Mouse (Mus musculus) retina, postnatal 7 days (tissue): Measurements from ENCODE around the gene Pole3.

Experiments
- DNase-seq: peaks from one replicate; pipeline ENCODE4 v3.0.0-alpha.2; 2012; ENCODE audit warnings: low read depth, low spot score

Gene Pole3

DNA sequence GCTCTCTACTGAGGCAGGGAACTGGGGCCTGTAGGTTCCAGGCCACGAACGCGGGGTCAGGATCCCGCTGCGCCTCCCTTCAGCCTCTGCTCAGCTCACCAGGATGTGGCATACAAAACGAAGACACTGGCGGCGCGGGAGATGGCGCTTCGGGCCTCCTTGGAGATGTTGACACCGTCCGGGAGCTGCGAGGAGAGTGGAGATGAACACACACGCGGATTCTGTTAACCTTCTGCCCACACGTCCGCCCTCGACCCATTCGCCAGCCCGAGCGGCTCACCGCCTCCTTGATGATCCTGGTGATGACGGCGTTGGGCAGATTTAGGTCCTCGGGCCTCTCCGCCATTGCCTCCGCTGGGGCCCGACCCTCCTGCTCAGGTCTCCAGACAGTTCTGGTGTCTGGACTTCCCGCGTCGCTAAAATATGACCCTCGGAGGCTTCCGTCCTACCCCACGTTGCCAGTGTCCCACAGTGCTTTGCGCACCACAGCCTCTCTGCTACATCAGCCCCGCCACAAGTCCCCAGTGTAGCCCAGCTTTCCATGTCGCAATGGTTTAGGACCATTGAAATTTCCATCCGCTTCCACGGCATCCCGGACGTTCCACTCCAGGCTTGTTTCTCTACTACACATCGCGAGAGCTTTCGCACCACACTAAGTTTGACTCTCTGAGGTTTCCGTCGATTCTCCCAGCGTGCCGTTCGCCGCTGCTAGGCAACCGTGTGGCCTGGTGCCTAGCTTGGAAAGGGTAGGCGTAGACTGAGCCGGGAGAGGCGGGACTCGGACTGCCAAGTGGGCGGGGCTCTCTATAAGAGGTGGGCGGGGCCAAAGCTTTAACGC is at the start of gene Pole3, which contains the start of gene 4933430I17Rik:
Gene Pole3, minus strand, starts transcription at position 418 of the 838 bp plus-strand sequence.
Gene 4933430I17Rik, plus strand, starts transcription at position 719 of the 838 bp plus-strand sequence.
- DNase-seq: peak; percentile 100

DNA sequence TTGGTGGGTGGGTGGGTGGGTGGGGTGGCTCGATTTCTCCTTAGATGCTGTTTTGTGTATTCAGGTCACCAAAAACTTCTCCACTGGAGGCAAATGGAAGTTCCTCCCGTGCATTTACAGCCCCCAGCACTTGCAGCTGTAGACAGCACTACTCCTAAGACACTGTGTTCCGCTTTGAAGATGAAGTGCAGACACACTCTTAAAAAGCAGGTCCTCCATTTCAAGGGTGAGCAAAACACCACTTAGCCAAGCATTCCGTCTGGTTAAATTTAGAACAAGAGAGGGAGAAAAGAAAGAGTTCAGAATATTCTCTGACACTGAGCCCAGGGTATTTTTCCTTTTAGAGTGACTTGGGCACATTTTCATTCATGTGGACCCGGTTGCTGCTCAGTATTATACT is 45.2 kb upstream of the Pole3 start:
- DNase-seq: no peak

DNA sequence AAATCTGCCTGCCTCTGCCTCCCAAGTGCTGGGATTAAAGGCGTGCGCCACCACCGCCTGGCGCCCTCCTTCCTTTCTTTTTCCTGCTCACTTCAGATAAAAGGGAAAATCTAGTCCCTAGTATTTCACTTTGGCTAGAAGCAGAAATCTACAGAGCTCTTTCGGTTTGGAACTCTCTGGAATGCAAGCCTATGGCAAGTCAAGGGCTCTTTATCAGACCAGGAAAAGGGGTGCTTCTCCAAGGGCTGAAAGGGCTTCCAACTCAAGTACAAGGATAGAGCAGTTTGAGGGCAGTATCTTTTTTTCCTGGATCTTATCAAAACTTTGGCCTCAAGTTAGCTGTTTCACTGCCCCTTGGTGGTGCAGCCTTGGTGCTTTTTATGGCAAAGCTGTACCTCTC is 44.7 kb upstream of the Pole3 start:
- no peak for DNase-seq

DNA sequence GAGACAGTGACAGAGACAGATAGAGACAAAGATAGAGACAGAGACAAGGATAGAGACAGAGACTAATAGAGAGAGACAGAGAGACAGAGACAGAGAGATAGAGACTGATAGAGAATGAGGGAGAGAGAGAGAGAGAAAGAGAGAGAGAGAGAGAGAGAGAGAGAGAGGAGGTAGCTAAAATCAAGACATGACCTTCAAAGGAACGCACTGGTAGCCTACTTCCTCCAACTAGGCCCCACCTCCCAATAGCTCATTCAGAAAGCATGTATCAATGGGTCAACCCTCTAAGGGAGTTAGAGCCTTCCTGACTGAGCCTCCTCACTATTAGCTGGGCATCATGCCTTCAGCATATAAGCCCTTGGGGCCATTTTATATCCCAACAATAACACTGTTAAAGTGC is 43.5 kb upstream of the Pole3 start:
- no peak for DNase-seq

DNA sequence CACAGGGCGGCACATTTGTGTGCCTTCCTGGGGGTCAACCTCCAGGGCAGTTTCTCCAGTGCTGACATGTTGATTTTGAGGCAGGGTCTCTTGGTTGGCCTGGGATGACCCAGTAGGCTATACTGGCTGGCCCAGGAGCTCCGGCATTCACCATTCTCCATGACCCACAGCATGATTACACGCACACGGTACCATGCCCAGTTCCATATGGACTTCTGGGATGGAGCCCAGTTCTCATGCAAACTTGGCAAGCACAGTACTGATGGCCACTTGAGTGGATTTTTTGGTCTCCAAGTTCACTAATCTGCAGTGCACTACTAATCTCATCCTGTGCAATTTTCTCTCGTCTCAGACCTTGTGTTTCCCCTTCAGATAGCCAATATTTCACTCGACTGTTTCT is 42.8 kb upstream of the Pole3 start:
- DNase-seq: no peak

DNA sequence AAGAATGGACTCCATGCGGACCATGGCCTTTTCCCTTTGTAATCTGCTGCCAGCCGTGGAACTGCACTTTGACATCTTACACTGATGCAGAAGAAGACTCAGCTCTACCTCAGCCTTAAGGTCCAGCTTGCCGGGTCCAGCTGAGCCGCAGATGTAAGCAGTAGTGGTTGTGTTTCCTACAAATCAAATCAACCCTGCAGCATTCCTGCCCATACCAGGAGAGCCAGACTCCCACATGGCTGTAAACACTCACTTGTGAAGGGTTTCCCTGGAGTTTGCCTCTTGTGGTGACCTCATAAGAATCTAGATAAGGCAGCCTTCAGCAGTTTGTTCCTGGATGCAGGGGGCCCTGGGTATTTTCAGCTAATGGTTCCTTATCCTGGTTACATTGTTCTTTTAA is 41.7 kb upstream of the Pole3 start:
- no peak for DNase-seq

DNA sequence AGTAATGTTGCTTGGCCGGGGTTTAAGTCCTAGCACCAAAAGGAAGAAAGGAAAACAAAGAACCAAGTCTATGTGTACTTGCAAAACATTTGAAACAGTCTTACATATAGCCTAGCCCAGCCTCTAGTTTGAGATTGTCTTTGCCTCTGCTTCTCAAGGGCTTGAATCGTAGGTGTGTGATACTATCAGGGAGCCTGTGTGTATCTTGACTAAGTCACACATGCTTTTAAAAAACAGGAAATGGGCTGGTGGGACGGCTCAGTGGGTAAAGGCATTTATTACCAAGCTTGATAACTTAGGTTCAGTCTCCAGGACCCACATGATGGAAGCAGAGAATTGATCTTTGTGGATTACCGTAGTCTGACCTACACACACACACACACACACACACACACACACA is 37.1 kb upstream of the Pole3 start:
- DNase-seq: no peak

DNA sequence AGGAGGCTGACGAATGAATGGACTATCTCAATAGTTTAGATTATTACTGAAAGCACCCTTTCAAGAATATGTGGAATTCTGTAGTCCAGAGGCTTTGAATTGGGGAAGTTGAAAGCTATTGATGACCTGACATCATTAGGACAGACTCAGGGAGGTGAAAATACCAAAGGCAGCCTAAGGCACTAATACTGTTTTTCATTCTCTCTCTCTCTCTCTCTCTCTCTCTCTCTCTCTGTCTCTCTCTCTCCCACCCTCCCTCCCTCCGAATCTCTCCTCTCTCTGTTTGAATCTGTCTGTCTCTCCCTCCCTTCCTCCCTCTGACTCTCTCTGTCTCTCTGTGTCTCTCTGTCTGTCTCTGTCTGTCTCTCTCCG is 36.7 kb upstream of the Pole3 start:
- no peak for DNase-seq

DNA sequence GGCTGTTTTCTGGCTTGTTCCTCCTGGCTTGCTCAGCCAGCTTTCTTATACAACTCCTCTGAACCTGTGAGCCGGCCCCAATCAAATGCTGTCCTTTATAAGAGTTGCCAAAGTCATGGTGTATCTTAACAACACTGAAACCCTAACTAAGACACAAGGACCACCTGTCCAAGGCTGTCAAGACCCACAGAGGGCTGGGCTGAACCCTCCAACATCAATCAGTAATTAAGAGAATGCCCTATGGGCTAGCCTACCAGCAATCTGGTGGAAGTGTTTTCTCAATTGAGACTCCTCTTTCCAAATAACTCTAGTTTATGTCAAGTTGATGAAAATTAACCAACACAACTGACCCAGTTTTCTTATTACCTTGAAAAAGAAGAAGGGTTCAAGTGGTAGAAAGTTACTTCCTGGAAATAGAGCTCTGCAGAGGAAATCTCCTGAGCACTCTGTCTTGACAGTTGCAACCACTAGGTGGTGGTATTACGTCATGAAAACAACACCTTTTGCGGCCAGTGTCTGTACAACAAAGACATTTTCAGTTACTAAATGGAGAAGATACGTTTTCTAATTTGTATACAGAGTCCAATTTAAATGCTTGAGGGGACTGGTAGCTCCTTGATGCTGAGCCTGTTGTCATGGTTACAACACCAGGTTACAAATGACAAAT is 36.2 kb upstream of the Pole3 start:
- DNase-seq: peak; percentile 67

DNA sequence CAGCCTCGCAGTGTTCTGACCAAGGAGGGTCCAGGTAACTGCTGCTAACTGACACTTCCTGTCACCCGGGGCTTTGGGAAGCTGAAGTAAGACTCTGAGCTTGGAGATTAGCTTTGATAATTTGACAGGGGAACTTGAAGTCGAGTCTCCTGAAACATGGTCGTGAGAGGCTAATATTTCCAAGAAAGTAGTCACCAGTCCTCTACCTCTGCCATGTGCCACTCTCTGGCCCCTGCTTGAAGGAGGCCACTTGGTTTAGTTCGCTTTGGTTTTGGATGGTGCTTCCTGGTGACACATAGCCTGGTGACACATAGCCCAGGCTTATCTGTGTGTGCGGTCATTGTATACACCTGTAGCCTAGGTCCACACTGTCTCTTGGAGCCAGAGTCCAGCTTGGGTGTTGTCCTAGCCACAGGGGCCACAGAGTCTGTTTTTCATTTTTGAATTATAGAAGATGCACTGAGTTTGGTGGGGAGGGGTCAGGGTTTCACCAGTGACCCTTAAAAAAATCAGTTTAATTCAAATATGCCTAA is 35.0 kb upstream of the Pole3 start, which contains the start of gene Rgs3:
Gene Rgs3, plus strand, starts transcription at position 51 of the 533 bp plus-strand sequence.
- no peak for DNase-seq

DNA sequence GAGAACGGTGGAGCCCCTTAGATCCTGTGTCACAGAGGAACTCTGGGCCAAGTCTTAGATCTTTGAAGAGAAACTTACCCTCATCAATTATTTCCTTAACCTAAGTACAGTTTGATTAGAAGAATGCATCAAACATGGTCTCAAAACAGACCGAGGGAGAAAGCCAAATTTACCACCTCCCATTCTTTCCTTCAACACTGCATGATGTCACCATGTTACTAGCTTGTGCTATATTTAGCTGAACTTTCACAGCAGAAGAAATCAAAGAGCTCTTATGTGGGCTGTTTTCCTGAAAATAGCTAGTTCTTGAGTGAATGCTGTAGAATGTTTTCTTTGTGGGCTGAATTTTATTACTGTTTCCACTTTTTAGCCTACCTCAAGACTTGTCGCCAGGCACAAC is 32.6 kb upstream of the Pole3 start:
- DNase-seq: no peak

DNA sequence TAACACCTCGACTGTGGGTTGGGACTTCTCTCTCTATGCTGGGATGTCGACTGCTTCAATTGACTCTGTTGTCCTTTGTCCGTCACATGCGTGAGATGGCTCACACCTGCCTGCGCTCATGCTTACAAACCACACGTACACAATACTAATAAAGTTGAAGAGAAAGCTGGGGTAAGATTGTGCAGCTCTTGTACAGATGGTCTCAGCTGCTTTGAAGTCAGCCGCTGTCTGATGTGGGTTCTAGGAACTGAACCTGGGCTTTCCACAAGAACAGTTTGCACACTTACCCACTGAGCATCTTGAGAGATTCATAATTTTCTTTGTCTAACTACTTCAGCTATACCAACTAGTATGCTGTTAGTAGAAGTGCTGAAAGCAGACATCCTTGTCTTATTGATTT is 27.1 kb upstream of the Pole3 start:
- no peak for DNase-seq

DNA sequence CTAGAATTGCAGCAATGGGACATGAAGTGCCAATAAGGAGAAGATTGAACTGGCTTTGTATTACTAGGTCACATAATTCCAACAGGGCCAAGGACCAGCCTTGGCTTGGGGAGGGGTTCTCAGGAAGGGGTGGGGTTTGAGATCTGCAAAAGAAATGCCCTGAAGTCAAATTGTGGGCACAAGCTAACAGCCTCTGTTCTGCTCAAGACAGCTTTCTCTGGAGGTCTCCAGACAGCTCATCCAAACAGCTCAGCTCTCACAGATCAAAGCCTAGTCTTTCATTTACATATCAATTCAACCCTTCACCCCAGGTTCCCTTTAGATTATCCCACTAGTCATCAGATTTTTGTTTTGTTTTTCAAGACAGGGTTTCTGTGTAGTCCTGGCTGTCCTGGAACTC is 19.9 kb upstream of the Pole3 start:
- DNase-seq: no peak

DNA sequence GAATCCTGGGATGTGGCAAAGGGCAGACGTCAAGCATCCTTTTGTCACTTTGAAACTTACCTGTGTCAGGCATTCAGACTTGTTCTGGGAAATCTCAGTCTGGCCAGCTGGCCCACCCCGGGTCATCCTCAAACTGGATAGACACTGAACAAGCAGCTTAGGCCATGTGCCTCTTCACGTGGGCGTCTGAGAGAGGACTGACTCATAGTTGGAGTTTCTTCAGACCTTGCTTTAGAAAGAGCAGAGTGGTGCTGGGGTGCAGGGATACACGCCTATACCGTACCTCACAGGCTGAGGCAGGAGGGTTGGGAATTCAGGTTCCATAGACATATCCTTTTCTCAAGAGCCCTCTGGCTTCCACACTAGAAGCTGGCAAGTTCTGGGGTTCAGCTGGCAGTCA is 18.9 kb upstream of the Pole3 start:
- no peak for DNase-seq

DNA sequence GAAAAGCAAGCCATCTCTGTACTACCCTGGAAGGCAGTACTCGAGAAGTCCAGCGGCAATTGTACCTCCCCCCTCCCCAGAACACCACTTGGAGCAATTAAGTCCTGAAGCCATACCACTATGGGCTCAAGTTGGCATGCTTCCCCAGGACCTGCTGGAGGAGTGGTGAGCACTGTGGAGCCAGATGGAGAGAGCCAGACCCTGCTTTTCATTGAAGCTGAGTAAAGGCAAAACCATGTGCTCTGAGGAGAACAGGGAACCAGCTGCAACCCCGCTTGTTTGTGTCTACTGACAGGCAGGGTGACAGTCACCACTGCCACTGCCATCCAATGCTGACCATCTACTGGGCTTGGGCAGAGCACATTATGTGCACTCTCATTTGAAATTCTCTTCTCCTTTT is 16.9 kb upstream of the Pole3 start:
- no peak for DNase-seq

DNA sequence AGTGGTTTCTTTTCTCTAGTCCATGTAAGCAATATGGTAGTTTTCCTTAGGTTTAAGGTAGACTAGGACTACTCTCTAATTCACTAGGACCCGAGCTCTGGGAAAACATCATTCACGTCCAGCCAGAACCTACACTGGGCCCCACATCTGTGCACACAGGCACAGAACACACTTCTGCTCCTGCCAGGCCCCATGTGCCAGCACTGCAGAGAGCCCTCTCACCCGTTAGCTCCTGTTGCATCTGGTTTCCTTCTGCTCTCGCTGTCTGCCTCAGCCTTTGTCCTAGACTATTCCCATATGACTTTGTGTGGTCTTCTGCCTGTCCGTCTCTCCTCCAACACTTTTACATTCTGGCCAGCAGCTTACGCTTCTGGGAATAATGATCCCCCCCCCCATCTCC is 8.9 kb upstream of the Pole3 start:
- DNase-seq: no peak

DNA sequence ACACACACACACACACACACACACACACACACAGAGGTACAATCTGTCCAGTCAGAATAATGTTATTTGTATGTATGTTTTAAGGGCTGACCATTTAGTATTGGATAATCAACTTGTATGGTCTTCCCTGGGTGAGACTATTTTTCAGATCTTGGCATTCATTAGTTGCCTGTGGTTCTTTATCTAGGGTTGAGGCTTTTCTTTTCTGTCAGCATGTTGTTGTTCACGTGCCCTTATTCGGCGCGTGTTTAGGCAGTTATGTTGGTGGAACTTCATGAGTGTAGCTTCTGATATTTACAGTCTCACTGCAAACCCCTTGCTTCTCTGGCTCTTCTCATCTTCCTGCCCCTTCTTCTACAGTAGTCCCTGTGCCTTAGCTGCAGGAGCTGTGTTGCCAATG is 2.8 kb upstream of the Pole3 start:
- no peak for DNase-seq

DNA sequence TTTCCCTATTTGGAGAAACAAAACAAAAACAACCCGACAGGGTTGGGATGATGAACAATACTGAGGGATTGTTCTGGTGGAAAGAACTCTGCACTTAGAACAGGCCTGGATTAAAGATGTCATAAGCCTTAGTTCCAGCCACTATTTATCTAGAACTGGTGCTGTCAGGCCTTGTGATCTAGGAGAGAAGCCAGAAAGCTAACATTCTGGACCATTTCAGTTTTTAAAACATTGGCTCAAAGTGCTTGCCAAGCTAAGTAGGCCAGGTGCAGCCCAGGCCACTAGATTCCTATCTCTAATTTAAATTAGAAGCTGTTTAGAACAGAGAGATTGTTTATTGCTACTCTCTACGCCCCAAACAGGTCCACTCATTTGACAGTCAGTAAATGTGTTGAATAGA is 1.4 kb upstream of the Pole3 start:
- no peak for DNase-seq

DNA sequence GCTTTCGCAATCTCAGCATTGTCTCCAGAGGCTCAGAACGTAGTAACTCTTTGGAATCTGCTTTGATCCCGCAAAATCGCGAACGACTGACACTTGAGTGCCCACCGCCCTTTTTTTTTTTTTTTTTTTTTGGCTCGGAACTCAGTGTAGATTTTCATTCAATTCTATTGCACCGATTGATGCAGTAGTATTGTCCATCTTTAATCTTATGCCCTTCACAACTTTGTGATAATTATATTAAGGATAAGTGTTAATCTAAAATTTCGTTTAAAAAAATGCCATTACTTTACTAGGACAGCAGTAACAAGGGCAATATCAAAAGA is 582 bp upstream of the Pole3 start:
- no peak for DNase-seq

DNA sequence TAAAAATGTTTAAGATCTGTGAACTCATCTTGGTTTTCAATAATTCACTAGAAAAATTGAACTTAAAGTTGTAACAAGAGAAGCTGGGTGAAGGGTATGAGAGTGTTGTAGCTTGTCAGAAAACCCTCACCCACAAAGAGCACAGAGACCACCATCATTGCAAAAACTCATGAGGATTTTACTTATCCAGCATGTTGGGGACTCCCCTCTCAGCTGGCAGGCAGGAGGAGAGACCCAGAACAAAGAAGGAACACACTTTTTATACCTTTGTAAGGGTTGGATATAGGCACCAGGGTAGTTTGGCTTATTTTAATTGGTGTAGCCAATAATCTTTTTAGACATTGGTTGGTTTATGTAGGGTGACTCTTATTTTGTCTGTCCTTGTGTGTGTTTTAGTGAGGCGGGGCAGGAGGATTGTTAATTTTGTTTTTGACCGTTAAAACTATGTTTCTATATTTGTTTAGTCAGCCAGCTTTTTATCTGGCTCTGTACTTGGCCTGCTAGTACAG is 3.9 kb downstream of the Pole3 start:
- DNase-seq: no peak

DNA sequence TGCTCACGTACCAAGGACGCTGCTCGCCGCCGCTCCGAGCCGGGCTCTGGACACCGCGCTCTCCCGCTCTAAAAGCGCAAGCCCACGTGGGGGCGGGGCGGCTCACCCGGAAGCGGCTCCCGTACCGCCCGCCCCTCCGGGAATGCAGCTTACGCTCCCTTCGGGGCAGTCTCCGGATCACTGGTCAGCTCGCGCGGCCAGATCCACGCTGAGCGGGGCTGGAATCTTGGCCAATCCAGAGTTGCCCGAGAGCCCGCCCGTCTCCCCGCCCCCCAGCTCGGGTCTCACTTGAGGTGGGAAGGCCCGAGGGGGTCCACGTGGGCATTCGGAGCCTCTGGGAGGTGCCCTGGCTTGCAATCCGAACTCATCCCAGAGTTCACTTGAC is 5.0 kb downstream of the Pole3 start, which contains the start of gene Alad:
Gene Alad, minus strand, starts transcription at position 70 of the 385 bp plus-strand sequence.
- peak; percentile 76 for DNase-seq

DNA sequence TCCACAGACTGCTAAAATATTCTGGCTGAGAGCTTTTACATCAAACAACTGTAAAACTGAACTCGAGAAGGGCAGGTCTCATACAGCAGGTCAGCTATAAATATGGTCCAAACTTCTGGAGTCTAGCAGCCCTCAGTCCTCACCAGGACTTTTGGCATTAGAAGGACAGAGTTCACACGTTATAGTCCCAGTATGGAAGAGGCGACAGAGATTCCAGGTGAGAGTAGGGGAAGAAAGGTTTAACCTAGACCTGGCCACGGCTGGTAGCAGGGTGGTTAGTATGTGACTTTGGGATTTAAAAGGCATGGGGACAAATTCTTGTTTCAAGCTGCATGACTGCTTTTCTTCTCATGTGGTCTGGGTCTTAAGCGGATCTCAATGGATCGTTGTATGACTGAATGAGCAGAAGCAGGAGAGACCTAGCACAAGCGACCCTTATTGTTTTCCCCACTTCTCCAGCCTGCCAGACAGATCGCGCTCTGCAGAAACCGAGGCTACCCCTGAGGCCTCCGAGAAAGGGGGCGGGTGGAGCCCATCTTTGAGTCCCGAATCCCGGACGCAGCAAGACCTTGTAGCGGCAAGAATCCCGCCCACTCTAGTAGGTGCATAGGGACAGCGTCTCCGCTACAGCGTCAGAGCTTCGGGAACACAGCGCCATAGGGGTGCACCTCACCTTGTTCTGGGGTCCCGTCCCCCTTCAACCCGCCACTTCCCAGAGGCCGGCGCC is 5.6 kb downstream of the Pole3 start:
- DNase-seq: no peak
